Mouse (Mus musculus) WW6 (cell line): ENCODE data around the gene Sec23b.
"Not testable (repeated sequence)": the region's sequence is repeated elsewhere in the genome, so short reads cannot be mapped to it uniquely, and the experiment has no call there.

Source experiments
- DNase-seq: peaks from one replicate; pipeline ENCODE4 v3.0.0-alpha.2; 2013; ENCODE audit warnings: low read depth, low spot score

The Sec23b gene

GRCm38 (mm10) chr2:144555820-144556552, at the start of gene Sec23b:
Sec23b (plus strand) TSS chr2:144556229.
- peak; percentile 87 for DNase-seq

- DNase-seq: no peak
Measured at GRCm38 (mm10) chr2:144514619-144515018, 41.4 kb upstream of the Sec23b start.

GRCm38 (mm10) chr2:144519772-144520171, 36.3 kb upstream of the Sec23b start:
- DNase-seq: no peak

GRCm38 (mm10) chr2:144525856-144526255, 30.2 kb upstream of the Sec23b start:
- DNase-seq: no peak

GRCm38 (mm10) chr2:144526981-144527820, 28.8 kb upstream of the Sec23b start, which contains the start of the genes Dzank1 and Polr3f:
Dzank1 (minus strand) TSS chr2:144527414.
Polr3f (plus strand) TSS chr2:144527718.
- DNase-seq: peak; percentile 91

- no peak for DNase-seq
Measured at GRCm38 (mm10) chr2:144527821-144528174, 28.2 kb upstream of the Sec23b start.

- no peak for DNase-seq
Measured at GRCm38 (mm10) chr2:144537123-144537522, 18.9 kb upstream of the Sec23b start.

GRCm38 (mm10) chr2:144541246-144541645, 14.8 kb upstream of the Sec23b start:
- DNase-seq: no peak

GRCm38 (mm10) chr2:144543670-144544069, 12.4 kb upstream of the Sec23b start:
- DNase-seq: no peak

GRCm38 (mm10) chr2:144544630-144545029, 11.4 kb upstream of the Sec23b start:
- DNase-seq: no peak

GRCm38 (mm10) chr2:144545061-144545460, 11.0 kb upstream of the Sec23b start:
- no peak for DNase-seq

- DNase-seq: no peak
Measured at GRCm38 (mm10) chr2:144545481-144545880, 10.5 kb upstream of the Sec23b start.

- DNase-seq: no peak
Measured at GRCm38 (mm10) chr2:144547559-144547958, 8.5 kb upstream of the Sec23b start.

- peak; percentile 45 for DNase-seq
Measured at GRCm38 (mm10) chr2:144550529-144550928, 5.5 kb upstream of the Sec23b start, which contains the start of gene Rbbp9. Rbbp9 (minus strand) TSS chr2:144550869.

GRCm38 (mm10) chr2:144553905-144554304, 2.1 kb upstream of the Sec23b start:
- DNase-seq: no peak

- no peak for DNase-seq
Measured at GRCm38 (mm10) chr2:144555286-144555819, 676 bp upstream of the Sec23b start.

- peak; percentile 20 for DNase-seq
Measured at GRCm38 (mm10) chr2:144588723-144589122, 32.7 kb downstream of the Sec23b start.

- not testable (repeated sequence) for DNase-seq
Measured at GRCm38 (mm10) chr2:144593036-144593435, 37.0 kb downstream of the Sec23b start.

- peak; percentile 49 for DNase-seq
Measured at GRCm38 (mm10) chr2:144593951-144594651, 38.1 kb downstream of the Sec23b start, which contains the start of gene Smim26. Smim26 (plus strand) TSS chr2:144594054.

- DNase-seq: no peak
Measured at GRCm38 (mm10) chr2:144598006-144598405, 42.0 kb downstream of the Sec23b start.

GRCm38 (mm10) chr2:144599831-144600687, 44.0 kb downstream of the Sec23b start, which contains the start of gene Dtd1:
Dtd1 (plus strand) TSS chr2:144599897.
- DNase-seq: peak; percentile 86
